Mouse (Mus musculus) ES-E14 (cell line): ENCODE results near the gene Spaca7.

Source experiments
- MAFK ChIP-seq: IDR thresholded peaks from 2 replicates; pipeline ENCODE4 v1.6.1; 2014; ENCODE audit warnings: mild to moderate bottlenecking, low read depth, low read length, inconsistent platforms; ENCODE audit not compliant: insufficient read depth
- ZC3H11A ChIP-seq: IDR thresholded peaks from 2 replicates; pipeline ENCODE4 v1.6.1; 2012; ENCODE audit warnings: low read depth, mild to moderate bottlenecking, inconsistent platforms, low read length, borderline replicate concordance

DNA sequence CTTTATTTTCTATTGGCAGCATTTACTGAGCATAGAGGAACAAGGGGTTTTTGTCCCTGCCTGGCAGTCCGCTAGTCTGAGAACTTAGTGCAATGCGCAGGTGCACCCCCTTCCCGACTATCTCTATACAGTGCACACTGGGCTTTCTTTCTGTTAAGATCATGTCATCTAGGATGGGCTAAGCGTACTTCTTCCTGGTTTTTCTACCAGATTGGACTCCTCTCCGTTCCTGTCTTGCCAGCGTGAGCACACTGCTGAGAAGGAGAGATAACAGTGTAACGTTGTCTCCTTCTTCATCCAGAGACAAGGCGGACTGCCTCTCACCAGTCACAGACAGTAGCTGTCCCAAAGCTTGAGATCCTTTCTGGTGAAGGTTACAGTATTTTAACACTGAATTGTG is 71.5 kb downstream of the Spaca7 start:
- TF ChIP-seq MAFK (no peak), ZC3H11A (no peak)
